In genomic region chr2:158722991-158723551, GRCm38 (mm10) we compare ENCODE assay signal across 9 mouse cellular contexts. TPM values are rescaled to one million over a fixed set of nuclear protein-coding genes. Genes with fewer than 3 reads are reported as not detected.
DNase-seq lines count a peak whose midpoint lies in the region; ATAC-seq lines count a peak whose summit lies in the region.
"Had no signal": no experiment of that assay in that cellular context is flagged by ENCODE, and none has a peak within 500 bp of the region (broad histone marks: within the 10 kb centered on the region; RNA-seq: fewer than 3 reads in every experiment).

No protein-coding gene starts in this region.

- peak overlapping the region; percentile 20 for H3K4me2 ChIP-seq in heart, embryonic 12.5 days
- H3K4me2 ChIP-seq in liver, embryonic 12.5 days: peak overlapping the region; percentile 18; the same call in 1 of the 2 replicates

- no peak for DNase-seq in heart, postnatal 4 days
- DNase-seq in spleen, adult 18-20 months: peak; percentile 58 to 63
- DNase-seq in spleen, postnatal 14 days (ENCODE audit: low spot score in 2 of 2): no peak
- peak; percentile 83 for DNase-seq in thymus, postnatal 25 days
- no peak for DNase-seq in testis, postnatal 14 days (ENCODE audit: low spot score)
- no peak for DNase-seq in right cerebral cortex, postnatal 25 days

- H3K4me1 ChIP-seq in heart, embryonic 12.5 days (replicated peaks): peaks cover 26% of the 10 kb centered on the region
- peaks cover 18% of the 10 kb centered on the region for H3K4me1 ChIP-seq in liver, embryonic 12.5 days

- no peak overlapping the region for H3K4me3 ChIP-seq in heart, embryonic 12.5 days
- H3K4me3 ChIP-seq in liver, embryonic 12.5 days: no peak overlapping the region
- H3K4me3 ChIP-seq: myocyte had no signal

- H3K9me3 ChIP-seq in heart, embryonic 12.5 days (replicated peaks): no peaks in the 10 kb centered on the region
- no peaks in the 10 kb centered on the region for H3K9me3 ChIP-seq in liver, embryonic 12.5 days (replicated peaks)

- H3K27ac ChIP-seq in heart, embryonic 12.5 days (ENCODE audit: poor library complexity, severe bottlenecking): peak overlapping the region; percentile 70
- H3K27ac ChIP-seq in liver, embryonic 12.5 days: peak overlapping the region; percentile 45

- H3K27me3 ChIP-seq in heart, embryonic 12.5 days (replicated peaks): no peaks in the 10 kb centered on the region; the same call in 1 of the 2 replicates
- peaks cover 4% of the 10 kb centered on the region; the same call in 1 of the 2 replicates for H3K27me3 ChIP-seq in liver, embryonic 12.5 days (replicated peaks)

- 7% methylated on average over 6 of the region's 6 CpGs for WGBS in heart, embryonic 12.5 days
- WGBS in liver, embryonic 12.5 days (ENCODE audit: insufficient replicate concordance): 2% methylated on average over 6 of the region's 6 CpGs

- no peaks in the 10 kb centered on the region for H3K36me3 ChIP-seq in heart, embryonic 12.5 days
- no peaks in the 10 kb centered on the region for H3K36me3 ChIP-seq in liver, embryonic 12.5 days

- ATAC-seq in heart, embryonic 12.5 days (ENCODE audit: insufficient number of reproducible peaks, low FRiP score): peak; percentile 75
- ATAC-seq in liver, embryonic 12.5 days: peak; percentile 27; the same call in 1 of the 2 replicates

- no peak overlapping the region for H3K9ac ChIP-seq in heart, embryonic 12.5 days
- no peak overlapping the region for H3K9ac ChIP-seq in liver, embryonic 12.5 days

RNA-seq across cellular contexts. Expression of gene Fam83d, which starts 44.8 kb away (rescaled TPM):
- polyA plus RNA-seq in heart, embryonic 12.5 days (2016; fragmentation: Nextera tagmentation; extraction: Ambion mirVana): 59.7 and 65.2 TPM in 2 replicates
- total RNA-seq in heart, postnatal 4 days (2021): 10 to 100 TPM; 29.9 to 33.7 TPM
- polyA plus RNA-seq in liver, embryonic 12.5 days (2016; fragmentation: Nextera tagmentation; extraction: Ambion mirVana): 20.7 and 21.7 TPM in 2 replicates

RNA-seq across cellular contexts. Expression of gene Ppp1r16b, which starts 57.9 kb away (rescaled TPM):
- 4.0 and 4.6 TPM in 2 replicates for polyA plus RNA-seq in heart, embryonic 12.5 days (2016; fragmentation: Nextera tagmentation; extraction: Ambion mirVana)
- 10 to 100 TPM; 13.8 to 14.2 TPM for total RNA-seq in heart, postnatal 4 days (2021)
- 1.9 and 2.0 TPM in 2 replicates for polyA plus RNA-seq in liver, embryonic 12.5 days (2016; fragmentation: Nextera tagmentation; extraction: Ambion mirVana)

Comparison
In these comparisons a context has a peak if more than half of its experiments do, and no peak if none do; other contexts are left out.
1. DNase-seq: peak in spleen, adult 18-20 months (2 of 2) and thymus, postnatal 25 days (single experiment); none in heart, postnatal 4 days (single experiment), spleen, postnatal 14 days (0 of 2), testis, postnatal 14 days (single experiment) and right cerebral cortex, postnatal 25 days (single experiment).